Mouse (Mus musculus) testis, adult 2 months (tissue): ENCODE data around the gene Zfp91. TPM values are rescaled to one million over a fixed set of nuclear protein-coding genes. Genes with fewer than 3 reads are reported as not detected.

ENCODE experiments used
- H3K27ac ChIP-seq: fragments of 200-500 bp; 2 replicates; pipeline ENCODE4 v1.5.1; 2012; ENCODE audit warnings: low read depth, low read length; ENCODE audit not compliant: control insufficient read depth, insufficient read depth
- H3K27me3 ChIP-seq: fragments of 200-500 bp; 2 replicates; pipeline ENCODE4 v1.6.1; 2012; ENCODE audit warnings: mild to moderate bottlenecking, low read length, moderate library complexity; ENCODE audit not compliant: control insufficient read depth, insufficient read depth
- H3K36me3 ChIP-seq: fragments of 200-500 bp; 2 replicates; pipeline ENCODE4 v1.6.1; 2012; ENCODE audit warnings: mild to moderate bottlenecking, low read length; ENCODE audit not compliant: control insufficient read depth, insufficient read depth
- H3K4me1 ChIP-seq: fragments of 200-500 bp; 2 replicates; pipeline ENCODE4 v1.6.1; 2012; ENCODE audit warnings: low read length; ENCODE audit not compliant: control insufficient read depth, insufficient read depth
- H3K4me3 ChIP-seq: fragments of 200-500 bp; 2 replicates; pipeline ENCODE4 v1.5.1; 2012; ENCODE audit warnings: low read depth, mild to moderate bottlenecking, low read length, moderate library complexity, mixed read lengths; ENCODE audit not compliant: control insufficient read depth
- CTCF ChIP-seq: fragments of 200-500 bp; IDR thresholded peaks from 2 replicates; pipeline ENCODE4 v1.5.1; 2012; ENCODE audit warnings: low read depth, mild to moderate bottlenecking, inconsistent platforms, low read length, moderate library complexity; ENCODE audit not compliant: control insufficient read depth, insufficient read depth, insufficient replicate concordance
- POLR2A ChIP-seq: fragments of 200-500 bp; IDR thresholded peaks from 2 replicates; pipeline ENCODE4 v1.6.1; 2012; ENCODE audit warnings: low read depth, mild to moderate bottlenecking, inconsistent platforms, low read length, moderate library complexity; ENCODE audit not compliant: control insufficient read depth
- polyA plus RNA-seq: library from polyadenylated mRNA; depleted of rRNA; stranded (reverse); fragments of >200 nt; gene quantifications from 2 replicates; pipeline ENCODE4 v1.2.3, GENCODE M21; 2012

The Zfp91 gene
- polyA plus RNA-seq, 1 experiment: 48.5 TPM

GRCm38 (mm10) chr19:12792374-12792773 lies 3.6 kb downstream of the Zfp91 start:
- no peaks in the 10 kb centered on the region for H3K36me3 ChIP-seq
- H3K27ac ChIP-seq: no peak overlapping the region
- peaks cover 2% of the 10 kb centered on the region; the same call in 1 of the 2 replicates for H3K4me1 ChIP-seq
- H3K4me3 ChIP-seq: no peak overlapping the region
- TF ChIP-seq POLR2A: no peak
- TF ChIP-seq CTCF: no peak
- no peaks in the 10 kb centered on the region for H3K27me3 ChIP-seq

DNA sequence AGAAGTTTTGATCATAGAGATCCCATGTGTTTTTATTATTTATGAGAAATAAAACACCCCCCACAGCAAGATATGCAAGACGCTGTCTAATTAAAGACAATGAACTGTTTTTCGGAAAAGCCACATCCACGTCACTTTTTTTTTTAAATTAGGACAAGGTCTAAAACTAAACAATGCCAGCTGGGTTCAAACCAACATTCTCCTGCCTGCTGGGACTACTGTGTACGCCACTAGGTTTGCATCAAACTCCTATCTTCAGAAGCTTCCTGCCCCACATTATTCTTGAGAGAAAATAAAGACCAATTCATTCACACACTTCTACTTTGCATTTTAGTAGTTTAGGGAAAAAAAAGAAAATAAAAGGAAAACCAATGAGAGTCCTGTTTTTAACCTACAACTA lies 8.2 kb downstream of the Zfp91 start:
- Histone ChIP-seq H3K4me3 (no peak overlapping the region), H3K4me1 (peaks cover 2% of the 10 kb centered on the region; the same call in 1 of the 2 replicates), H3K36me3 (no peaks in the 10 kb centered on the region; the same call in 1 of the 2 replicates), H3K27me3 (no peaks in the 10 kb centered on the region), H3K27ac (no peak overlapping the region)
- TF ChIP-seq POLR2A (no peak), CTCF (no peak)

GRCm38 (mm10) chr19:12786803-12787395 lies 9.0 kb downstream of the Zfp91 start:
- H3K27ac ChIP-seq: no peak overlapping the region
- no peak for TF ChIP-seq POLR2A
- TF ChIP-seq CTCF: no peak
- H3K4me3 ChIP-seq: no peak overlapping the region
- no peaks in the 10 kb centered on the region; the same call in 1 of the 2 replicates for H3K36me3 ChIP-seq
- H3K27me3 ChIP-seq: no peaks in the 10 kb centered on the region
- peaks cover 2% of the 10 kb centered on the region; the same call in 1 of the 2 replicates for H3K4me1 ChIP-seq

- Histone ChIP-seq H3K27me3 (no peaks in the 10 kb centered on the region), H3K27ac (no peak overlapping the region), H3K36me3 (peaks cover 1% of the 10 kb centered on the region), H3K4me1 (no peaks in the 10 kb centered on the region), H3K4me3 (no peak overlapping the region)
- TF ChIP-seq POLR2A (no peak), CTCF (no peak)
These were observed 15.5 kb downstream of the Zfp91 start for GRCm38 (mm10) chr19:12780437-12780836.

GRCm38 (mm10) chr19:12770888-12771287 lies 25.0 kb downstream of the Zfp91 start:
- Histone ChIP-seq H3K4me3 (no peak overlapping the region), H3K27me3 (no peaks in the 10 kb centered on the region), H3K4me1 (no peaks in the 10 kb centered on the region), H3K27ac (no peak overlapping the region), H3K36me3 (peaks cover 6% of the 10 kb centered on the region)
- TF ChIP-seq CTCF (no peak), POLR2A (no peak)

- Histone ChIP-seq H3K27me3 (no peaks in the 10 kb centered on the region), H3K36me3 (peaks cover 5% of the 10 kb centered on the region; the same call in 1 of the 2 replicates), H3K27ac (no peak within 1 kb of the TSS), H3K4me1 (no peaks in the 10 kb centered on the region), H3K4me3 (no peak within 1 kb of the TSS)
- no peak for TF ChIP-seq POLR2A
- TF ChIP-seq CTCF: no peak
These were observed 30.6 kb downstream of the Zfp91 start, which contains the start of gene Cntf for GRCm38 (mm10) chr19:12765308-12765707. TSS of gene Cntf (minus strand) at chr19:12765632.

- Histone ChIP-seq H3K4me3 (no peak overlapping the region), H3K4me1 (no peaks in the 10 kb centered on the region), H3K36me3 (no peaks in the 10 kb centered on the region), H3K27ac (no peak overlapping the region), H3K27me3 (no peaks in the 10 kb centered on the region)
- TF ChIP-seq CTCF: no peak
- no peak for TF ChIP-seq POLR2A
These were observed 33.5 kb downstream of the Zfp91 start for GRCm38 (mm10) chr19:12762212-12763130.
